Mouse (Mus musculus) erythroblast, embryonic 14.5 days (primary cell): Measurements from ENCODE around the gene Eddm3b.

Experiments
- GATA1 ChIP-seq: IDR thresholded peaks from 2 replicates; pipeline ENCODE4 v1.6.1; 2012; ENCODE audit warnings: low read length, inconsistent platforms, mixed read lengths
- TAL1 ChIP-seq: IDR thresholded peaks from 3 replicates; pipeline ENCODE4 v1.6.1; 2012; ENCODE audit warnings: low read length, inconsistent platforms, mixed read lengths

DNA sequence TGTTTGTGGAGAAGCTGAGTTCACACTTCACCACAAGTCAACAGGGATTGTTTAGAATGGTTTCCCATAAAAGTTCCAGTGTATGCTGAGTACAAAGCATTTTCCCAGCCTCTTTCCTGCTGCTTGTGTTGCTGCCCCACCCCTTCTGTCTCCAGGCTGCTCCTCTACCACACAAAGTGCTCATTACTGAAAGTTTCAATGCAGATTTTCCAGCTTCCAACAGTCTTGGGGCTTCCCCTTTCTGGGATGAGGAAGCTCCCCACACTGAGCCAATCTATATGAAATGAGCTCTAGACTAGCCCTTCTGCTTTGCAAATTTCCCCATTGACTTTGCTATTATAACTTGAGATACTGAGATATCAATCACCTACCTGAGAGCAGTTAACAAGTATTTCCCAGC lies 51.8 kb downstream of the Eddm3b start:
- TF ChIP-seq GATA1, result no peak
- TF ChIP-seq TAL1, result no peak
